Mouse (Mus musculus) thymus, adult 2 months (tissue): ENCODE results near the gene Tnfsf9. TPM values are rescaled to one million over a fixed set of nuclear protein-coding genes. Genes with fewer than 3 reads are reported as not detected.

Source experiments
- DNase-seq: peaks from one replicate; pipeline ENCODE4 v3.0.0; 2021
- H3K27ac ChIP-seq: fragments of 200-500 bp; 2 replicates; pipeline ENCODE4 v1.5.1; 2012; ENCODE audit warnings: low read length, control low read depth; ENCODE audit not compliant: control insufficient read depth, insufficient read depth
- H3K27me3 ChIP-seq: fragments of 200-500 bp; 2 replicates; pipeline ENCODE4 v1.6.1; 2012; ENCODE audit warnings: mild to moderate bottlenecking, low read length, moderate library complexity, mixed read lengths; ENCODE audit not compliant: control insufficient read depth, insufficient read depth
- H3K36me3 ChIP-seq: fragments of 200-500 bp; 2 replicates; pipeline ENCODE4 v1.6.1; 2012; ENCODE audit warnings: mild to moderate bottlenecking, low read length, moderate library complexity; ENCODE audit not compliant: control insufficient read depth, insufficient read depth
- H3K4me1 ChIP-seq: fragments of 200-500 bp; replicated peaks from 2 replicates; pipeline ENCODE4 v1.6.1; 2012; ENCODE audit warnings: low read length; ENCODE audit not compliant: control insufficient read depth, insufficient read depth
- H3K4me3 ChIP-seq: fragments of 200-500 bp; 2 replicates; pipeline ENCODE4 v1.5.1; 2012; ENCODE audit warnings: mild to moderate bottlenecking, low read length, control low read depth, moderate library complexity; ENCODE audit not compliant: control insufficient read depth, insufficient read depth
- CTCF ChIP-seq: fragments of 200-500 bp; IDR thresholded peaks from 2 replicates; pipeline ENCODE4 v1.5.1; 2012; ENCODE audit warnings: mild to moderate bottlenecking, control low read depth, low read length, moderate library complexity, borderline replicate concordance; ENCODE audit not compliant: control insufficient read depth, poor library complexity, insufficient read depth; ENCODE audit errors: extremely low read depth
- POLR2A ChIP-seq: fragments of 200-500 bp; IDR thresholded peaks from 2 replicates; pipeline ENCODE4 v1.6.1; 2012; ENCODE audit warnings: mild to moderate bottlenecking, low read length, control low read depth, moderate library complexity; ENCODE audit not compliant: control insufficient read depth, poor library complexity, insufficient read depth; ENCODE audit errors: extremely low read depth
- WGBS: fragments of 180-500 bp; shearing (Covaris S2); methylation state at CpG from one replicate; pipeline ENCODE4 v1.1.7; 2018; 5-methylcytosine and 5-hydroxymethylcytosine counted together
- polyA plus RNA-seq: library from polyadenylated mRNA; depleted of rRNA; stranded (reverse); fragments of >200 nt; gene quantifications from 2 replicates; pipeline ENCODE4 v1.2.3, GENCODE M21; 2012

Tnfsf9 gene
- polyA plus RNA-seq, 1 experiment: 12.3 TPM

GRCm38 (mm10) chr17:57062011-57062521, 43.1 kb upstream of the Tnfsf9 start:
- peak; percentile 49 for DNase-seq
- H3K4me1 ChIP-seq: peaks cover 26% of the 10 kb centered on the region
- peaks cover 3% of the 10 kb centered on the region; the same call in 1 of the 2 replicates for H3K27me3 ChIP-seq
- peak overlapping the region; percentile 11 for H3K4me3 ChIP-seq
- WGBS: 2% methylated on average over 39 of the region's 39 CpGs
- H3K36me3 ChIP-seq: no peaks in the 10 kb centered on the region; the same call in 1 of the 2 replicates
- TF ChIP-seq POLR2A: no peak
- no peak for TF ChIP-seq CTCF
- H3K27ac ChIP-seq: no peak overlapping the region

DNA sequence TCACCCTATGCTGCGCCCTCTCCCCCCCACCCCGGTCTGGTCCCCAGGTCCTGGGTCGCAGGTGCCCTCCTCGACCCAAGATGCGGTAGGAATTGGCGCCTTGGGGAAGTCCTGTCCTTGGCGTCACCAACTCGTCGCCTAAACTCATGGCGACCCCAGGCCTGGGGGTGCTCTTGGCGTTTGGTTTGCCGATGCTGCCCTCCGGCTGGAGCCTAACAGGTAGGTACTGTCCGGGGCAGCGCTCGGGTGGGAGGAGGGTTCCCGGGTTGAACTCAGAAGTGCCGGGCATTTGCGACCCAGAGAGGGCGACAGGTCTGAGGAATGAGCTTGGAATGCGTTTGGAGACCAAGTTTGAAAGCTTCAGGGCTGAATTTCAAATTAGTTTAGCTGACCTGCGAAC, 42.6 kb upstream of the Tnfsf9 start:
- H3K4me1 ChIP-seq: peaks cover 26% of the 10 kb centered on the region
- TF ChIP-seq CTCF (no peak), POLR2A (no peak)
- H3K36me3 ChIP-seq: no peaks in the 10 kb centered on the region; the same call in 1 of the 2 replicates
- H3K27me3 ChIP-seq: peaks cover 3% of the 10 kb centered on the region; the same call in 1 of the 2 replicates
- no peak overlapping the region for H3K27ac ChIP-seq
- peak overlapping the region; percentile 11 for H3K4me3 ChIP-seq
- 21% methylated on average over 22 of the region's 22 CpGs for WGBS
- DNase-seq: no peak

DNA sequence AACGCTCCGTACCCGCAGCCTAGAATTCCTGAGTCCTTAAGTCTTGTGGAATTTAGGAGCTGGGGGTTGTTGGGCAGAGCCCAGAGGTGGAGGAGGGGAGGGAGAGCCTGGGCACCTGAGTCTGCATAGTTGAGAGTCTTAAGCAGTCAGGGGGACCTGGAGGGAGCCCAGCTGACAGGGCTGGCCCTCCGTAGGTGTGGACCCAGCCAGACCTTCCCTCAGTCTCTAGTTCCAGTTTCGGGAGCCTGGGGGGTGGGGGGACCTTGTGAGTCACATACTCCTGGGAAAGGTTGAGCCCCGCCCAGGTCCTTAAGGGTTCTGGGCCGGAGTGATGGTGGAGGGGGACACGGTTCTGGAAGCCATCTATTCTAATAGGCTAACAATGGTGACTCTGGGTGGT, 42.1 kb upstream of the Tnfsf9 start:
- TF ChIP-seq CTCF (no peak), POLR2A (no peak)
- Histone ChIP-seq H3K4me1 (peaks cover 24% of the 10 kb centered on the region), H3K27me3 (peaks cover 3% of the 10 kb centered on the region; the same call in 1 of the 2 replicates), H3K36me3 (no peaks in the 10 kb centered on the region; the same call in 1 of the 2 replicates), H3K27ac (no peak overlapping the region), H3K4me3 (no peak overlapping the region)
- no peak for DNase-seq
- 86% methylated on average over 8 of the region's 8 CpGs for WGBS

- peaks cover 3% of the 10 kb centered on the region; the same call in 1 of the 2 replicates for H3K27me3 ChIP-seq
- H3K27ac ChIP-seq: no peak overlapping the region
- 93% methylated on average over 5 of the region's 5 CpGs for WGBS
- no peak for TF ChIP-seq POLR2A
- no peak for TF ChIP-seq CTCF
- DNase-seq: no peak
- H3K4me1 ChIP-seq: peaks cover 7% of the 10 kb centered on the region
- H3K4me3 ChIP-seq: no peak overlapping the region
- peaks cover 12% of the 10 kb centered on the region for H3K36me3 ChIP-seq
Observed at GRCm38 (mm10) chr17:57066908-57067307, 38.2 kb upstream of the Tnfsf9 start.

DNA sequence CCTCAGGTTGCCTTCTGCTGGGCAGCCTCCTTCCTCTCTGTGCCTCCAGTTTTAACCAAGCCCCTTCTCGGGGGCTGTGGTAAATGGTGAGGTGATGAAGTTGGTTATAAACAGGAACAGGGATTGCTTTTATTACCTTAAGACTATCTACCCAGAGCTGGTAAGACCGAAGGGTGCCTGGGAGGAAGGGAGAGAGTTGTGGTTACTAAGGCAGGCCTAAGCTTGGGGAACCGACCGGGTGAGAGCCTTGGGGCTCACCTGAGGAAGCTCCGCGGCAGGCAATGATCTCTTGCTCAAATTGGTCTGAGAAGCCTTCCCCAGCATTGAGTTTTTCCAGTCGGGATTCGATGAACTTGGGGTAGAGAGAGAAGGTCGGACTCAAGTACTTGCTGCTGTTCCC, 34.9 kb upstream of the Tnfsf9 start:
- WGBS: 48% methylated on average over 9 of the region's 9 CpGs
- Histone ChIP-seq H3K4me3 (no peak overlapping the region), H3K4me1 (peaks cover 11% of the 10 kb centered on the region), H3K27me3 (no peaks in the 10 kb centered on the region), H3K36me3 (peaks cover 12% of the 10 kb centered on the region), H3K27ac (no peak overlapping the region)
- no peak for DNase-seq
- TF ChIP-seq CTCF: no peak
- no peak for TF ChIP-seq POLR2A

DNA sequence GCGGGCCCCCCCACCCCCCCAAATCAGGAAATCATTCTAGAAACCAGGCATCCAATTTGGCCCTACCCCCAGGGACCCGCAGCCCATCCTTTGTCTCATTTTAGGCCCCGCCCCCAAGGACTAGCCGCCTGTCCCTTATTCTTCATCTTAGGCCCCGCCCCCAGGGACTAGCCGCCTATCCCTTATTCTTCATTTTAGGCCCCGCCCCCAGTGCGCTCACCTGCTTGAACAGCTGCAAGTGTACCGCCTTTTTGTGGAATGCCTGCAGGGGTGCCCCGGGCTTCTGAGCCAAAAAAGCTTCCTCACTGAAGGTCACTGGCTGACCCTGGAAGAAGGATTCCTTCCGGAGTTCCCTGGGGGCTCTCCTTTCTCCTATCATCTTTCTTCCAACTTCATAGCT, 34.4 kb upstream of the Tnfsf9 start:
- no peak for DNase-seq
- Histone ChIP-seq H3K27ac (no peak overlapping the region), H3K27me3 (no peaks in the 10 kb centered on the region), H3K4me3 (no peak overlapping the region), H3K36me3 (peaks cover 12% of the 10 kb centered on the region), H3K4me1 (peaks cover 12% of the 10 kb centered on the region)
- WGBS: 79% methylated on average over 11 of the region's 11 CpGs
- no peak for TF ChIP-seq POLR2A
- TF ChIP-seq CTCF: no peak
